Mouse (Mus musculus) kidney, postnatal 0 days (tissue): ENCODE data around the gene Lbx2. TPM values are rescaled to one million over a fixed set of nuclear protein-coding genes. Genes with fewer than 3 reads are reported as not detected.

Experiments used
- ATAC-seq: fragments of 200-750 bp; cut with Nextera tagmentation; replicated peaks from 2 replicates; pipeline ENCODE4 v1.8.0; 2017; ENCODE audit warnings: low read depth, moderate number of reproducible peaks, moderate TSS enrichment, moderate library complexity; ENCODE audit not compliant: low FRiP score
- DNase-seq: peaks from one replicate; pipeline ENCODE4 v3.0.0-alpha.2; 2016; ENCODE audit warnings: low spot score
- H3K27ac ChIP-seq: fragments of 300-500 bp; sonication (generic); 2 replicates; pipeline ENCODE4 v1.5.1; 2014; ENCODE audit warnings: mild to moderate bottlenecking
- H3K27me3 ChIP-seq: fragments of 300-500 bp; sonication (generic); 2 replicates; pipeline ENCODE4 v1.6.1; 2014; ENCODE audit warnings: low read length, mixed read lengths; ENCODE audit not compliant: insufficient read depth
- H3K36me3 ChIP-seq: fragments of 300-500 bp; sonication (generic); 2 replicates; pipeline ENCODE4 v1.6.1; 2014; ENCODE audit warnings: low read length, mixed read lengths; ENCODE audit not compliant: insufficient read depth
- H3K4me1 ChIP-seq: fragments of 300-500 bp; sonication (generic); replicated peaks from 2 replicates; pipeline ENCODE4 v1.6.1; 2014; ENCODE audit warnings: antibody characterized with exemption, low read length, mixed read lengths; ENCODE audit not compliant: insufficient read depth
- H3K4me2 ChIP-seq: fragments of 300-500 bp; sonication (generic); 2 replicates; pipeline ENCODE4 v1.6.1; 2014; ENCODE audit warnings: mild to moderate bottlenecking, low read length, moderate library complexity, mixed read lengths
- H3K4me3 ChIP-seq: fragments of 300-500 bp; sonication (generic); replicated peaks from 2 replicates; pipeline ENCODE4 v1.5.1; 2014; ENCODE audit warnings: low read depth, low read length
- H3K9ac ChIP-seq: fragments of 300-500 bp; sonication (generic); 2 replicates; pipeline ENCODE4 v1.6.1; 2014; ENCODE audit warnings: low read depth, low read length
- H3K9me3 ChIP-seq: fragments of 300-500 bp; sonication (generic); replicated peaks from 2 replicates; pipeline ENCODE4 v1.6.1; 2016; ENCODE audit warnings: low read length, inconsistent platforms, mixed read lengths
- CTCF ChIP-seq: IDR thresholded peaks from 2 replicates; pipeline ENCODE4 v1.5.1; 2016; ENCODE audit warnings: antibody characterized with exemption, low read depth, mild to moderate bottlenecking, moderate library complexity
- WGBS: fragments of 180-500 bp; shearing (Covaris S2); extraction: QIAGEN DNeasy Blood & Tissue Kit; methylation state at CpG from one replicate; pipeline ENCODE4 v1.1.7; 2014; 5-methylcytosine and 5-hydroxymethylcytosine counted together
- polyA plus RNA-seq: library from polyadenylated mRNA; unstranded; fragments of >200 nt; fragmentation: Nextera tagmentation; extraction: Ambion mirVana; gene quantifications from 2 replicates; pipeline ENCODE4 v1.2.1, GENCODE M21; 2015

Gene Lbx2
- polyA plus RNA-seq, 1 experiment from 2014 or later = 4.8 TPM

DNA sequence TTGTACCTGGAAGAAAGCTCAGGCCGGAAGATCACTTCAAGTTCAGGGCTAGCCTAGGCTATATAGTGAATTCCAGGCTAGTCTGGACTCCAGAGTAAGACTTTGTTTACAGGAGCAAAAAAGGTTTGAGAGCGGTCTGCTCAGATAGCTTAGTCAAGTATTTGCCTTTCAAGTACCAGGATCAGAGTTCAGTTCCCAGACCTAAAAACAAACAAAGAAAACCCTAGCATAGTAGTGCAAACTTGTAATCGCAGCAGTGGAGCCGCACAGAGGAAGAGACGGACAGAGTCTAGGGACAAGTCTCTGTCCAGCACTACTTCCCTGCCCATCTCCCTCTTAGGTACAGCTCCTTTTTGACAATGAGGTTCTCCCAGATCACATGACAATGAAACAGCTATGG, 6.0 kb upstream of the Lbx2 start:
- TF ChIP-seq CTCF = no peak
- no peak overlapping the region for H3K4me3 ChIP-seq
- 94% methylated on average over 5 of the region's 5 CpGs for WGBS
- H3K27ac ChIP-seq = no peak overlapping the region
- H3K4me2 ChIP-seq = no peak overlapping the region
- ATAC-seq = no peak
- no peak for DNase-seq
- H3K4me1 ChIP-seq = 0 out of 2 replicates have a peak, but pooled peaks cover 4% of the 10 kb centered on the region
- no peaks in the 10 kb centered on the region for H3K27me3 ChIP-seq
- peaks cover 4% of the 10 kb centered on the region; the same call in 1 of the 2 replicates for H3K36me3 ChIP-seq
- H3K9ac ChIP-seq = no peak overlapping the region
- H3K9me3 ChIP-seq = no peaks in the 10 kb centered on the region

DNA sequence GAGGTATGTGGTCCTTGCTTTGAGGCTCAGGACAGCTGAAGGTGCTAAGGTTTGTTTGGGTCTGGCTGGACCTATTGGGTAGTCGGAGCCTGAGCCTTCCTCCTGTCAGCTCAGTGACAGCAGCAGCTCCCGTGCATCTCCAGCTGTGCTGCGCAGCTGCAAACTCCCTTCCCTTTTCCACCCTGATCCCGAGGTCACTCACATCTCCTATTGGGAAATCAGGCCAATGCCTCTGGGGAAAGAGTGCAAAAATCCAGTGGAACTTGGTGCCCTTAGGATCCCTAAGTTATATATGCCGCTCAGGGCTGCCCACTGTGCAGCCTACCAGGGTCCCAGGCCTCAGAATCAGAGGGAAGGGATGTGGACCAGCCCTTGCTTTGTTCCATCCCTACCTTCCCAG, 2.7 kb upstream of the Lbx2 start:
- H3K9ac ChIP-seq = no peak overlapping the region
- no peak for DNase-seq
- peaks cover 4% of the 10 kb centered on the region; the same call in 1 of the 2 replicates for H3K36me3 ChIP-seq
- H3K4me3 ChIP-seq = no peak overlapping the region
- no peak for TF ChIP-seq CTCF
- H3K27ac ChIP-seq = no peak overlapping the region
- 32% methylated on average over 5 of the region's 5 CpGs for WGBS
- H3K4me2 ChIP-seq = no peak overlapping the region
- no peak for ATAC-seq
- H3K4me1 ChIP-seq = peaks cover 15% of the 10 kb centered on the region
- no peaks in the 10 kb centered on the region for H3K9me3 ChIP-seq
- H3K27me3 ChIP-seq = peaks cover 14% of the 10 kb centered on the region; the same call in 1 of the 2 replicates

DNA sequence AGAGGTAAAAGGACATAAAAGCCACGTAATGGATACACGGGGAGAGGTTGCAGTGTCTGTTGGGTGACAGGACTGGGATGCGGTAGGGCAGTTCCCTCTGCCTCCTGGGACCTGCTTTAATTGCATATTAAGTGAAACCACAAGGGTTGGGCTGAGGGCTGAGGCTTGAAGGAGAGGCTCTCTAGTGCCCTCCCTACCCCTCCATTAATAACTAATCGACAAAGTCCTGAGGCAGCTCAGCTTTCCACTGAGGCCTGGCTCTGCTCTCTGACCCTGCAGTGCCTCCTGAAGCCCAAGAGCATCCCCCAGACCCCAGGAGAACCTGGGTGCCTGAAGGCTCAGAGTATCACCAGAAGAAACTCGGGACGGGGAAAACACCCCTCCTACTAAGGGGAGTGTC, 1.7 kb upstream of the Lbx2 start:
- peak; percentile 39 for DNase-seq
- Histone ChIP-seq H3K4me2 (peak overlapping the region; percentile 18; the same call in 1 of the 2 replicates), H3K4me3 (no peak overlapping the region), H3K4me1 (peaks cover 11% of the 10 kb centered on the region), H3K27me3 (peaks cover 20% of the 10 kb centered on the region; the same call in 1 of the 2 replicates), H3K27ac (no peak overlapping the region), H3K9ac (no peak overlapping the region), H3K9me3 (no peaks in the 10 kb centered on the region), H3K36me3 (peaks cover 4% of the 10 kb centered on the region; the same call in 1 of the 2 replicates)
- ATAC-seq = no peak
- WGBS = 15% methylated on average over 6 of the region's 6 CpGs
- no peak for TF ChIP-seq CTCF

DNA sequence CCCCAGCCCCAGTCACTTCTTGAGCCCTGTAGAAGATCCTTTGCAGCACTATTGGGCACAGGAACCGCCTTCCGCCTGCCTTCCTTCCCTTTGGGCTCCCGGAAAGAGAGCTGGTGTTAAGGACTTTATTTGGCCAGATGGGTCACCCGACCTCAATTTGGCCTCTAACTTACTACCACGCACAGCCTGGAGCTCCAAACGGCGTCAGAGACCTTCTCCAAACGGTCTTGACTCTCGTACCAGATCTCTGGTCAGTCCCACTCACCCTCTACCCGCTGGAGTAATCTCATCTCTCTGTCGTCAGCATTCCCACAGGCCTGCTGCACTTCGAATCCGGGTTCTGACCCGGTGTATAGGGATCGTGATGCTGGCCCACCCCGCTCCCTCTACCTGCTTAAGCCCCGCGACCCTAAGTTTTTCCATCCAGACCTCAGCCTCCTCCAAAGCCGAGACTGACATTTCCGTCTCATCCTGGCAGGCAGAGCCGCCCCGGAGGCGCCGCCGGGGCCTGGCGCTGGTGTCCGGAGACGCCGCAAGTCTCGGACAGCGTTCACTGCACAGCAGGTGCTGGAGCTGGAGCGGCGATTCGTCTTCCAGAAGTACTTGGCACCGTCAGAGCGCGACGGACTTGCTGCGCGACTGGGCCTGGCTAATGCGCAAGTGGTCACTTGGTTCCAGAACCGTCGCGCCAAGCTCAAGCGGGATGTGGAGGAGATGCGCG, 1.2 kb downstream of the Lbx2 start:
- TF ChIP-seq CTCF = no peak
- H3K4me3 ChIP-seq = peak overlapping the region; percentile 18
- H3K27me3 ChIP-seq = peaks cover 20% of the 10 kb centered on the region; the same call in 1 of the 2 replicates
- peak overlapping the region; percentile 55 for H3K4me2 ChIP-seq
- H3K36me3 ChIP-seq = no peaks in the 10 kb centered on the region
- no peaks in the 10 kb centered on the region for H3K9me3 ChIP-seq
- H3K9ac ChIP-seq = 0 out of 2 replicates have a peak overlapping the region, but pooled peaks have one; percentile 8
- ATAC-seq (no peak), DNase-seq (no peak)
- 7% methylated on average over 47 of the region's 47 CpGs for whole genome bisulfite sequencing
- peaks cover 11% of the 10 kb centered on the region for H3K4me1 ChIP-seq
- H3K27ac ChIP-seq = no peak overlapping the region

DNA sequence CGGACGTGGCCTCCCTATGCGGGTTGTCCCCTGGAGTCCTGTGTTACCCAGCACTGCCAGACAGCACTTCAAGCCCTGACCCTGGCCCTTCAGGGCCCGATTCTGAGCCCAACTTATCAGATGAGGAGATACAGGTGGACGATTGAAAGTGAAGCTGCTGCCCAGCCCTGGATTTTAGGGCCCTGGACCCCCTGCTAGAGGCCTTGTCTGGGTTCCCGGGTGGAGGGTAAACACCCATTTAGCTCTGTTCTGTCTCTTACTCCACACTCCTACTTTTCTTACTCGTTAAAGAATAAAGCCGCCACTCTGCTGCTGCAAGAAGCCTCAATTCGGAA, 1.7 kb downstream of the Lbx2 start:
- 31% methylated on average over 9 of the region's 9 CpGs for WGBS
- DNase-seq (no peak), ATAC-seq (no peak)
- peak overlapping the region; percentile 55 for H3K4me2 ChIP-seq
- peaks cover 15% of the 10 kb centered on the region for H3K4me1 ChIP-seq
- H3K4me3 ChIP-seq = peak overlapping the region; percentile 18; the same call in 1 of the 2 replicates
- H3K9me3 ChIP-seq = no peaks in the 10 kb centered on the region
- no peak overlapping the region for H3K27ac ChIP-seq
- no peak for TF ChIP-seq CTCF
- 0 out of 2 replicates have a peak overlapping the region, but pooled peaks have one; percentile 8 for H3K9ac ChIP-seq
- H3K27me3 ChIP-seq = peaks cover 20% of the 10 kb centered on the region; the same call in 1 of the 2 replicates
- H3K36me3 ChIP-seq = no peaks in the 10 kb centered on the region

DNA sequence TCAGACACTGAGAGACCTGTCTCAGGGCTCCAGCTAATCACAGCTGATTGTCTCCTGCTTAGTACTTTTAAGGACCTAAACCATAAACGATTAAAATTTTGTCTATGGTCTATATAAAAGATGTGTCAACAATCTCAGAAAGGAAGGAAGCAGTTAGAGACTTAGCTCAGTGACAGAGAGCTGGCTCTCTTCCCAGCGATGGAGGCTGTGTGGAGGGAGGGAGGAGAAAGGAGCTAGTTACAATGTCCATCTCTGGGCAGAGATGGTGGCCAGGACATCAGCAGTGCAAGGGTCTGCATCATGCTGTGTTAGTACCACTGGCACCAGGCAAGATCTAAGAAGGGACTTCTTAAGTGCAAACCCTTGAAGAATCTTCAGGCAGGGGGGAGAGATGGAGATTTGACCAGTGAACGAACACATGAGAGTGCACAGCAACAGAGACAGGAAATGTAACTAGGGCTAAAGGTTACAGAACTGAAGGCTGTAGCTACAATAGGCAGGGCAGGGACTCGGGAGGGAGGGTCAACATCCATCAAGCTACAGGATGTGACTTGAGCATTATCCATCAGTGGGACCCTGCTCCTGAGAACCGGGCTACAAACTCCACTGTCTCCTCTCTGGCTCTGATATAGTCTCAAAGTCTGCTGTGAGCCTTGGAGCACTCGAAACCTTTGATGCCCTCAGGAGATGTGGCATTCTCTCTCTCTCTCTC, 6.4 kb downstream of the Lbx2 start:
- Histone ChIP-seq H3K4me2 (peak overlapping the region; percentile 27), H3K9me3 (no peaks in the 10 kb centered on the region), H3K4me3 (no peak overlapping the region), H3K27me3 (peaks cover 15% of the 10 kb centered on the region; the same call in 1 of the 2 replicates), H3K4me1 (0 out of 2 replicates have a peak, but pooled peaks cover 9% of the 10 kb centered on the region), H3K9ac (no peak overlapping the region), H3K27ac (peak overlapping the region; percentile 64), H3K36me3 (no peaks in the 10 kb centered on the region)
- WGBS = 29% methylated on average over 6 of the region's 6 CpGs
- ATAC-seq (no peak), DNase-seq (peak; percentile 76)
- no peak for TF ChIP-seq CTCF
